9 mouse cellular contexts compared by ENCODE assay signal in the genomic region with DNA sequence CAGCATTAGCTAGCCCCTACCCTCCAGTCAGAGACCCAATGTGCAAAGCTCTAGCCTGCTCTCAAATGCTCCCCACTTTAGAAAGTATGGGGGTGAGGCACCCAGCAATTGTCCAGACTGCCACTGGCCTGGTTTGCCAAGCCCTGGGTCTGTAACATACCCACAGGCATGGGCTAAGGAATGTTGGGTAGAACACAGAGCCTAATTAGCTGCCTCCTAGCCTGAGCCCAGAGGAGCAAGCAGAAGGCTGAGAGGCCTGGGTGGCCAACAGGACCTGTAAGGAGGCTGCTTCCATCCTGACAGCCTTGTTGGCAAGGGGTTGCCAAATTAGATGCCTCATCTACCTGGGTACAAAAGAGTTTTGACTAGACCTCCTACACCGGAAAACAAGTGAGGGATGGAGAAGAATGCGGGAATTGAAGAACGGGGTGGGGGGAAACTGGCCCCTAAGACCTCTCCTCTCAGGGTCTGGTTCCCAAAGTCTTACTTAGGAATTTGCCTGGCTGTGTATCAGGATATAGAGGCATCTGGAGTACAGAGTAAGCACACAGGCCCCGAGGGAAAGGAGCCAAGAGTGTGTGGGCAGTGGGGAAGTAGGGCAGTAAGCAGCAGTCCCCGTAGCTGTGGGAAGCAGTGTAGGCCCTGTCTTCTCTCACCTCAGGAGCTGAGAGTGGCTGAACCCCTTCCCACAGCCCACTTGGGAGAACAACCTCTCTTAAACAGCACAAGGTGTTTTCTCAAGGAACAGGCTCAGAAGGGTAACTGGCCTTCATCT. TPM values are rescaled to one million over a fixed set of nuclear protein-coding genes. Genes with fewer than 3 reads are reported as not detected.
DNase-seq lines count a peak whose midpoint lies in the region; ATAC-seq and TF ChIP-seq lines count a peak whose summit lies in the region.
"Had no signal": no experiment of that assay in that cellular context is flagged by ENCODE, and none has a peak within 500 bp of the region (broad histone marks: within the 10 kb centered on the region; RNA-seq: fewer than 3 reads in every experiment).

No protein-coding gene starts in this region.

- peak; percentile 8; the same call in 1 of the 2 replicates for ATAC-seq in hindbrain, embryonic 13.5 days (ENCODE audit: low FRiP score)
- ATAC-seq in neural tube, embryonic 12.5 days (ENCODE audit: low FRiP score, low read depth): 0 out of 2 replicates have a peak, but pooled peaks have one; percentile 6

- intact Hi-C loops in gastrocnemius, adult 2 months (cut with DNase I): no loop called here

- H3K9me3 ChIP-seq in hindbrain, embryonic 13.5 days: no peaks in the 10 kb centered on the region
- H3K9me3 ChIP-seq in neural tube, embryonic 12.5 days: no peaks in the 10 kb centered on the region

- no peak overlapping the region for H3K4me3 ChIP-seq in hindbrain, embryonic 13.5 days
- no peak overlapping the region for H3K4me3 ChIP-seq in neural tube, embryonic 12.5 days
- no peak overlapping the region for H3K4me3 ChIP-seq in gastrocnemius, adult 2 months

- H3K27ac ChIP-seq in hindbrain, embryonic 13.5 days: peak overlapping the region; percentile 100
- peak overlapping the region; percentile 79 for H3K27ac ChIP-seq in neural tube, embryonic 12.5 days
- no peak overlapping the region for H3K27ac ChIP-seq in gastrocnemius, adult 2 months

- peaks cover 26% of the 10 kb centered on the region for H3K36me3 ChIP-seq in hindbrain, embryonic 13.5 days
- H3K36me3 ChIP-seq in neural tube, embryonic 12.5 days: peaks cover 16% of the 10 kb centered on the region

- TF ChIP-seq CTCF in gastrocnemius, adult 2 months (IDR thresholded peaks at IDR 0.05): no peak

- 0 out of 2 replicates have a peak overlapping the region, but pooled peaks have one; percentile 10 for H3K4me2 ChIP-seq in hindbrain, embryonic 13.5 days
- H3K4me2 ChIP-seq in neural tube, embryonic 12.5 days (replicated peaks): 0 out of 2 replicates have a peak overlapping the region, but pooled peaks have one; percentile 25

- 55% methylated on average over 5 of the region's 5 CpGs for WGBS in hindbrain, embryonic 13.5 days
- WGBS in neural tube, embryonic 12.5 days: 70% methylated on average over 5 of the region's 5 CpGs

- no peak overlapping the region for H3K9ac ChIP-seq in hindbrain, embryonic 13.5 days
- peak overlapping the region; percentile 35; the same call in 1 of the 2 replicates for H3K9ac ChIP-seq in neural tube, embryonic 12.5 days

- peaks cover 85% of the 10 kb centered on the region for H3K4me1 ChIP-seq in hindbrain, embryonic 13.5 days (replicated peaks)
- peaks cover 60% of the 10 kb centered on the region for H3K4me1 ChIP-seq in neural tube, embryonic 12.5 days

- H3K27me3 ChIP-seq in hindbrain, embryonic 13.5 days: no peaks in the 10 kb centered on the region
- H3K27me3 ChIP-seq in neural tube, embryonic 12.5 days (replicated peaks): no peaks in the 10 kb centered on the region

- peak; percentile 46 to 85 for DNase-seq in frontal cortex, adult 2 months (ENCODE audit: extremely low spot score in 1 of 2, low spot score in 1 of 2)
- no peak for DNase-seq in frontal cortex, postnatal 14 days (ENCODE audit: low spot score in 2 of 2)
- DNase-seq in cerebellum, postnatal 10 days: peak; percentile 62 to 64
- no peak for DNase-seq in thymus, postnatal 36 days
- DNase-seq in lung, postnatal 4 days: no peak
- DNase-seq in gastrocnemius, adult 2 months: no peak

RNA-seq across cellular contexts. Expression of a gene that starts 17.6 kb away (rescaled TPM):
- 45.1 and 57.6 TPM in 2 replicates for polyA plus RNA-seq in frontal cortex, adult 2 months (2012; rRNA removed)
- 12.9 and 13.5 TPM in 2 replicates for polyA plus RNA-seq in hindbrain, embryonic 13.5 days (2015; fragmentation: Nextera tagmentation; extraction: Ambion mirVana)
- 12.2 and 15.1 TPM in 2 replicates for polyA plus RNA-seq in neural tube, embryonic 12.5 days (2016; fragmentation: Nextera tagmentation; extraction: Ambion mirVana)
- total RNA-seq in gastrocnemius, adult 2 months (2021): 1 to 10 TPM; 2.1 to 2.9 TPM

RNA-seq across cellular contexts. Expression of a gene that starts 35.9 kb away (rescaled TPM):
- polyA plus RNA-seq in frontal cortex, adult 2 months (2012; rRNA removed): 0.04 TPM in 1 of 2 replicates, not detected in the other
- polyA plus RNA-seq in hindbrain, embryonic 13.5 days (2015; fragmentation: Nextera tagmentation; extraction: Ambion mirVana): 0.13 and 0.16 TPM in 2 replicates
- polyA plus RNA-seq in neural tube, embryonic 12.5 days (2016; fragmentation: Nextera tagmentation; extraction: Ambion mirVana): 0.10 and 0.15 TPM in 2 replicates
- under 1 TPM; 0.43 to 0.73 TPM for total RNA-seq in gastrocnemius, adult 2 months (2021)

RNA-seq across cellular contexts. Expression of a gene that starts 37.8 kb away (rescaled TPM):
- polyA plus RNA-seq in frontal cortex, adult 2 months (2012; rRNA removed): 0.15 TPM in 1 of 2 replicates, not detected in the other
- 0.13 TPM in 1 of 2 replicates, not detected in the other for polyA plus RNA-seq in hindbrain, embryonic 13.5 days (2015; fragmentation: Nextera tagmentation; extraction: Ambion mirVana)
- polyA plus RNA-seq in neural tube, embryonic 12.5 days (2016; fragmentation: Nextera tagmentation; extraction: Ambion mirVana): 0.23 TPM in 1 of 2 replicates, not detected in the other
- under 1 TPM; 0.28 to 0.95 TPM for total RNA-seq in gastrocnemius, adult 2 months (2021)

RNA-seq across cellular contexts. Expression of a gene that starts 52.6 kb away (rescaled TPM):
- 0.23 TPM in 1 of 2 replicates, not detected in the other for polyA plus RNA-seq in frontal cortex, adult 2 months (2012; rRNA removed)
- polyA plus RNA-seq in hindbrain, embryonic 13.5 days (2015; fragmentation: Nextera tagmentation; extraction: Ambion mirVana): not detected in 2 replicates
- not detected in 2 replicates for polyA plus RNA-seq in neural tube, embryonic 12.5 days (2016; fragmentation: Nextera tagmentation; extraction: Ambion mirVana)
- not detected for total RNA-seq in gastrocnemius, adult 2 months (2021)
- polyA plus RNA-seq: limb, embryonic 11.5 days had no signal

RNA-seq across cellular contexts. Expression of a gene that starts 53.1 kb away (rescaled TPM):
- polyA plus RNA-seq in frontal cortex, adult 2 months (2012; rRNA removed): 0.88 and 1.1 TPM in 2 replicates
- not detected in 2 replicates for polyA plus RNA-seq in hindbrain, embryonic 13.5 days (2015; fragmentation: Nextera tagmentation; extraction: Ambion mirVana)
- polyA plus RNA-seq in neural tube, embryonic 12.5 days (2016; fragmentation: Nextera tagmentation; extraction: Ambion mirVana): 0.04 TPM in 1 of 2 replicates, not detected in the other
- under 1 TPM; 0.06 to 0.13 TPM for total RNA-seq in gastrocnemius, adult 2 months (2021)
- polyA plus RNA-seq: limb, embryonic 11.5 days had no signal

Comparison
In these comparisons a context has a peak if more than half of its experiments do, and no peak if none do; other contexts are left out.
1. DNase-seq: peak in frontal cortex, adult 2 months (2 of 2) and cerebellum, postnatal 10 days (2 of 2); none in frontal cortex, postnatal 14 days (0 of 2), thymus, postnatal 36 days (0 of 2), lung, postnatal 4 days (0 of 2) and gastrocnemius, adult 2 months (single experiment).